Mouse (Mus musculus): ENCODE measurements around the gene Cisd1. TPM values are rescaled to one million over a fixed set of nuclear protein-coding genes. Genes with fewer than 3 reads are reported as not detected.

Gene Cisd1
- polyA plus RNA-seq, 1 experiment from 2014 or later, result 111 TPM

GRCm38 (mm10) chr10:71361044-71361443 lies 16.3 kb upstream of the Cisd1 start:
- Histone ChIP-seq H3K4me3 (ENCODE audit: low read depth, low read length) (no peak overlapping the region), H3K4me2 (ENCODE audit: low read depth, severe bottlenecking) (no peak overlapping the region), H3K27ac (replicated peaks; ENCODE audit: low read depth, low read length) (no peak overlapping the region), H3K4me1 (ENCODE audit: control insufficient read depth, insufficient read depth, low read length) (0 out of 2 replicates have a peak, but pooled peaks cover 4% of the 10 kb centered on the region), H3K9ac (ENCODE audit: low read length) (no peak overlapping the region), H3K36me3 (ENCODE audit: control insufficient read depth, insufficient read depth, low read length) (peaks cover 3% of the 10 kb centered on the region; the same call in 1 of the 2 replicates), H3K9me3 (ENCODE audit: control insufficient read depth, low read length) (no peaks in the 10 kb centered on the region), H3K27me3 (ENCODE audit: control insufficient read depth, insufficient read depth, low read length) (no peaks in the 10 kb centered on the region)
- WGBS, result 77% methylated on average over 7 of the region's 7 CpGs
- no peak for ATAC-seq (ENCODE audit: insufficient number of reproducible peaks, low FRiP score, low TSS enrichment, low read depth)
- no peak for DNase-seq (ENCODE audit: low spot score)

- no peaks in the 10 kb centered on the region for H3K4me1 ChIP-seq (ENCODE audit: control insufficient read depth, insufficient read depth, low read length)
- WGBS, result 90% methylated on average over 12 of the region's 12 CpGs
- no peak overlapping the region for H3K27ac ChIP-seq (replicated peaks; ENCODE audit: low read depth, low read length)
- no peaks in the 10 kb centered on the region for H3K36me3 ChIP-seq (ENCODE audit: control insufficient read depth, insufficient read depth, low read length)
- no peak overlapping the region for H3K9ac ChIP-seq (ENCODE audit: low read length)
- H3K27me3 ChIP-seq (ENCODE audit: control insufficient read depth, insufficient read depth, low read length), result no peaks in the 10 kb centered on the region
- no peak overlapping the region for H3K4me2 ChIP-seq (ENCODE audit: low read depth, severe bottlenecking)
- H3K9me3 ChIP-seq (ENCODE audit: control insufficient read depth, low read length), result no peaks in the 10 kb centered on the region
- H3K4me3 ChIP-seq (ENCODE audit: low read depth, low read length), result no peak overlapping the region
- DNase-seq (ENCODE audit: low spot score), result no peak
- ATAC-seq (ENCODE audit: insufficient number of reproducible peaks, low FRiP score, low TSS enrichment, low read depth), result no peak
These were observed 10.2 kb upstream of the Cisd1 start for GRCm38 (mm10) chr10:71354947-71355346.

- Histone ChIP-seq H3K4me2 (ENCODE audit: low read depth, severe bottlenecking) (no peak overlapping the region), H3K36me3 (ENCODE audit: control insufficient read depth, insufficient read depth, low read length) (no peaks in the 10 kb centered on the region), H3K4me1 (ENCODE audit: control insufficient read depth, insufficient read depth, low read length) (no peaks in the 10 kb centered on the region), H3K27me3 (ENCODE audit: control insufficient read depth, insufficient read depth, low read length) (no peaks in the 10 kb centered on the region), H3K9ac (ENCODE audit: low read length) (no peak overlapping the region), H3K9me3 (ENCODE audit: control insufficient read depth, low read length) (no peaks in the 10 kb centered on the region), H3K27ac (replicated peaks; ENCODE audit: low read depth, low read length) (no peak overlapping the region), H3K4me3 (ENCODE audit: low read depth, low read length) (no peak overlapping the region)
- DNase-seq (ENCODE audit: low spot score), result no peak
- ATAC-seq (ENCODE audit: insufficient number of reproducible peaks, low FRiP score, low TSS enrichment, low read depth), result no peak
- WGBS, result 76% methylated on average over 9 of the region's 9 CpGs
These were observed 9.1 kb upstream of the Cisd1 start for GRCm38 (mm10) chr10:71353850-71354249.

GRCm38 (mm10) chr10:71351301-71351700 lies 6.5 kb upstream of the Cisd1 start:
- no peak for ATAC-seq (ENCODE audit: insufficient number of reproducible peaks, low FRiP score, low TSS enrichment, low read depth)
- Histone ChIP-seq H3K27me3 (ENCODE audit: control insufficient read depth, insufficient read depth, low read length) (no peaks in the 10 kb centered on the region), H3K9ac (ENCODE audit: low read length) (no peak overlapping the region), H3K4me3 (ENCODE audit: low read depth, low read length) (no peak overlapping the region), H3K4me1 (ENCODE audit: control insufficient read depth, insufficient read depth, low read length) (no peaks in the 10 kb centered on the region), H3K9me3 (ENCODE audit: control insufficient read depth, low read length) (no peaks in the 10 kb centered on the region), H3K27ac (replicated peaks; ENCODE audit: low read depth, low read length) (no peak overlapping the region), H3K36me3 (ENCODE audit: control insufficient read depth, insufficient read depth, low read length) (no peaks in the 10 kb centered on the region), H3K4me2 (ENCODE audit: low read depth, severe bottlenecking) (no peak overlapping the region)
- no peak for DNase-seq (ENCODE audit: low spot score)
- 96% methylated on average over 7 of the region's 7 CpGs for WGBS

- Histone ChIP-seq H3K9ac (ENCODE audit: low read length) (no peak overlapping the region), H3K4me2 (ENCODE audit: low read depth, severe bottlenecking) (no peak overlapping the region), H3K27me3 (ENCODE audit: control insufficient read depth, insufficient read depth, low read length) (no peaks in the 10 kb centered on the region), H3K9me3 (ENCODE audit: control insufficient read depth, low read length) (no peaks in the 10 kb centered on the region), H3K4me1 (ENCODE audit: control insufficient read depth, insufficient read depth, low read length) (peaks cover 4% of the 10 kb centered on the region; the same call in 1 of the 2 replicates), H3K36me3 (ENCODE audit: control insufficient read depth, insufficient read depth, low read length) (no peaks in the 10 kb centered on the region), H3K4me3 (ENCODE audit: low read depth, low read length) (no peak overlapping the region), H3K27ac (replicated peaks; ENCODE audit: low read depth, low read length) (no peak overlapping the region)
- no peak for ATAC-seq (ENCODE audit: insufficient number of reproducible peaks, low FRiP score, low TSS enrichment, low read depth)
- no peak for DNase-seq (ENCODE audit: low spot score)
- WGBS, result 90% methylated on average over 1 of the region's 1 CpGs
These were observed 4.5 kb upstream of the Cisd1 start for GRCm38 (mm10) chr10:71349290-71349689.

- Histone ChIP-seq H3K27ac (replicated peaks; ENCODE audit: low read depth, low read length) (no peak overlapping the region), H3K9ac (ENCODE audit: low read length) (peak overlapping the region; percentile 78), H3K9me3 (ENCODE audit: control insufficient read depth, low read length) (no peaks in the 10 kb centered on the region), H3K4me3 (ENCODE audit: low read depth, low read length) (peak overlapping the region; percentile 87), H3K4me1 (ENCODE audit: control insufficient read depth, insufficient read depth, low read length) (peaks cover 6% of the 10 kb centered on the region), H3K27me3 (ENCODE audit: control insufficient read depth, insufficient read depth, low read length) (no peaks in the 10 kb centered on the region), H3K36me3 (ENCODE audit: control insufficient read depth, insufficient read depth, low read length) (no peaks in the 10 kb centered on the region), H3K4me2 (ENCODE audit: low read depth, severe bottlenecking) (peak overlapping the region; percentile 94)
- WGBS, result 31% methylated on average over 16 of the region's 16 CpGs
- DNase-seq (ENCODE audit: low spot score), result peak; percentile 31
- no peak for ATAC-seq (ENCODE audit: insufficient number of reproducible peaks, low FRiP score, low TSS enrichment, low read depth)
These were observed 4.0 kb upstream of the Cisd1 start for GRCm38 (mm10) chr10:71348637-71349280.

- Histone ChIP-seq H3K27me3 (ENCODE audit: control insufficient read depth, insufficient read depth, low read length) (no peaks in the 10 kb centered on the region), H3K9me3 (ENCODE audit: control insufficient read depth, low read length) (no peaks in the 10 kb centered on the region), H3K36me3 (ENCODE audit: control insufficient read depth, insufficient read depth, low read length) (no peaks in the 10 kb centered on the region), H3K4me2 (ENCODE audit: low read depth, severe bottlenecking) (peak overlapping the region; percentile 94), H3K9ac (ENCODE audit: low read length) (peak overlapping the region; percentile 78), H3K4me3 (ENCODE audit: low read depth, low read length) (peak overlapping the region; percentile 87), H3K4me1 (ENCODE audit: control insufficient read depth, insufficient read depth, low read length) (peaks cover 9% of the 10 kb centered on the region), H3K27ac (replicated peaks; ENCODE audit: low read depth, low read length) (peak overlapping the region; percentile 30; the same call in 1 of the 2 replicates)
- DNase-seq (ENCODE audit: low spot score) (peak; percentile 67), ATAC-seq (ENCODE audit: insufficient number of reproducible peaks, low FRiP score, low TSS enrichment, low read depth) (peak; percentile 57)
- WGBS, result under 1% methylated on average over 43 of the region's 48 CpGs
These were observed 3.3 kb upstream of the Cisd1 start for GRCm38 (mm10) chr10:71347964-71348636.

GRCm38 (mm10) chr10:71347509-71347949 lies 2.8 kb upstream of the Cisd1 start, which contains the start of gene Ipmk:
Ipmk (plus strand) TSS chr10:71347763.
- Histone ChIP-seq H3K36me3 (ENCODE audit: control insufficient read depth, insufficient read depth, low read length) (no peaks in the 10 kb centered on the region), H3K27me3 (ENCODE audit: control insufficient read depth, insufficient read depth, low read length) (no peaks in the 10 kb centered on the region), H3K4me3 (ENCODE audit: low read depth, low read length) (peak within 1 kb of the TSS; percentile 87), H3K9me3 (ENCODE audit: control insufficient read depth, low read length) (no peaks in the 10 kb centered on the region), H3K4me1 (ENCODE audit: control insufficient read depth, insufficient read depth, low read length) (peaks cover 9% of the 10 kb centered on the region), H3K4me2 (ENCODE audit: low read depth, severe bottlenecking) (peak within 1 kb of the TSS; percentile 94), H3K27ac (replicated peaks; ENCODE audit: low read depth, low read length) (peak within 1 kb of the TSS; percentile 38), H3K9ac (ENCODE audit: low read length) (peak within 1 kb of the TSS; percentile 78)
- under 1% methylated on average over 38 of the region's 49 CpGs for WGBS
- ATAC-seq (ENCODE audit: insufficient number of reproducible peaks, low FRiP score, low TSS enrichment, low read depth) (peak; percentile 93), DNase-seq (ENCODE audit: low spot score) (peak; percentile 98)

Measured in limb, embryonic 11.5 days (tissue).